Mouse (Mus musculus) embryonic facial prominence, embryonic 12.5 days (tissue): Measurements from ENCODE around the gene Ttc34. TPM values are rescaled to one million over a fixed set of nuclear protein-coding genes. Genes with fewer than 3 reads are reported as not detected.

ENCODE experiments used
- ATAC-seq: fragments of 200-750 bp; cut with Nextera tagmentation; 2 replicates; pipeline ENCODE4 v1.8.0; 2017; ENCODE audit not compliant: insufficient number of reproducible peaks, insufficient read depth, low FRiP score, low TSS enrichment
- H3K27ac ChIP-seq: fragments of 300-500 bp; sonication (generic); 2 replicates; pipeline ENCODE4 v1.5.1; 2016; ENCODE audit warnings: mild to moderate bottlenecking
- H3K27me3 ChIP-seq: fragments of 300-500 bp; sonication (generic); 2 replicates; pipeline ENCODE4 v1.6.1; 2016; ENCODE audit warnings: mild to moderate bottlenecking, moderate library complexity
- H3K36me3 ChIP-seq: fragments of 300-500 bp; sonication (generic); 2 replicates; pipeline ENCODE4 v1.6.1; 2016; ENCODE audit warnings: mild to moderate bottlenecking
- H3K4me1 ChIP-seq: fragments of 300-500 bp; sonication (generic); 2 replicates; pipeline ENCODE4 v1.6.1; 2016
- H3K4me2 ChIP-seq: fragments of 300-500 bp; sonication (generic); replicated peaks from 2 replicates; pipeline ENCODE4 v1.6.1; 2016; ENCODE audit warnings: mild to moderate bottlenecking, moderate library complexity
- H3K4me3 ChIP-seq: fragments of 300-500 bp; sonication (generic); 2 replicates; pipeline ENCODE4 v1.5.1; 2016; ENCODE audit warnings: mild to moderate bottlenecking
- H3K9ac ChIP-seq: fragments of 300-500 bp; sonication (generic); 2 replicates; pipeline ENCODE4 v1.6.1; 2016; ENCODE audit warnings: mild to moderate bottlenecking, moderate library complexity
- H3K9me3 ChIP-seq: fragments of 300-500 bp; sonication (generic); 2 replicates; pipeline ENCODE4 v1.6.1; 2016; ENCODE audit warnings: mild to moderate bottlenecking, moderate library complexity
- WGBS: fragments of 180-500 bp; shearing (Covaris S2); methylation state at CpG from one replicate; pipeline ENCODE4 v1.1.7; 2016; 5-methylcytosine and 5-hydroxymethylcytosine counted together
- polyA plus RNA-seq: library from polyadenylated mRNA; unstranded; fragments of >200 nt; fragmentation: Nextera tagmentation; extraction: Ambion mirVana; gene quantifications from 2 replicates; pipeline ENCODE4 v1.2.1, GENCODE M21; 2016

Ttc34 gene
- polyA plus RNA-seq, 1 experiment from 2014 or later = 0.38 TPM

DNA sequence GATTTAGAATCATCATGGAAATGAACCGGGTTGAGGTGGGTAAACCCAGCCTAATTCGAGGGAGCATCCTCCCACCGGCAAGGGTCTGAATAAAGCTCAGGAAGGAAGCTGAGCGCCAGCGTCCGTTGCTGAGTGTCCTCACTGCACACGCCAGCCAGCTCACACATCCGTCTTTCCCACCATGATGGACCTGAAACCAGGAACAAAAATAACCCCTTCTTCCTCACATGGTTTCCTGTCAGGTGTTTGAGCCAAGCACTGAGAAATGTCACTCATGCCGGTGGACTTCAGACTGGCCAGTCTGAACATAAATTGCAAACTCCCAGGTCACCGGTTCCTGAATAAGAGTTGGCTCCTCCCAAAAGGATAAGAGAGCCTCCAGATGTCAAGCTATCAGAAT, 78.0 kb downstream of the Ttc34 start:
- 84% methylated on average over 10 of the region's 10 CpGs for WGBS

DNA sequence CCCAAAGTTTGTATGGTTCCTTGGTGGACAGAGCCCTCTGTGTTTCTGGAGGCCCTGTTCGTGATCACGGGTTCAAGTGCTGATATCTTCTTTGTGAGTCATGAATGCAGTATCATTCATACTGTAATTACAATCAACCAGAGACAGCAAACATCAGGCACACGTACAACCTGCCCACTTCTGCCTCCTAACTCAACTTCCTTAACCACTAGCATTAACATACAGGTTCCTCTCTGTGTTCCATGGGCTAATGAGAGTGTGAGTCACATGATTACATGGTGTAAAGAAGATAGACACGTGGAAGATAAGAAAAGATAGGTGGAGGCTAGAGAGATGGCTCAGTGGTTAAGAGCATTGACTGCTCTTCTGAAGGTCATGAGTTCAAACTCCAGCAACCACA, 79.4 kb downstream of the Ttc34 start:
- H3K9ac ChIP-seq = no peak overlapping the region
- WGBS = 81% methylated on average over 4 of the region's 4 CpGs
- no peak for ATAC-seq
- no peak overlapping the region for H3K4me2 ChIP-seq
- H3K36me3 ChIP-seq = no peaks in the 10 kb centered on the region
- no peaks in the 10 kb centered on the region for H3K4me1 ChIP-seq
- H3K9me3 ChIP-seq = no peaks in the 10 kb centered on the region
- no peaks in the 10 kb centered on the region for H3K27me3 ChIP-seq
- H3K4me3 ChIP-seq = no peak overlapping the region
- no peak overlapping the region for H3K27ac ChIP-seq

More for the DNA sequence above, 78.0 kb downstream of the Ttc34 start:
- Histone ChIP-seq H3K36me3 (no peaks in the 10 kb centered on the region), H3K9ac (no peak overlapping the region), H3K27ac (no peak overlapping the region), H3K4me1 (peaks cover 11% of the 10 kb centered on the region; the same call in 1 of the 2 replicates), H3K4me2 (no peak overlapping the region), H3K9me3 (no peaks in the 10 kb centered on the region), H3K4me3 (no peak overlapping the region), H3K27me3 (no peaks in the 10 kb centered on the region)
- ATAC-seq = no peak

Other genes with a start within 250 kb of the Ttc34 start
- gene Prdm16, start 200.6 kb upstream of the Ttc34 start, polyA plus RNA-seq = 41.5 and 45.7 TPM in 2 replicates
- not detected in 2 replicates for gene Actrt2, start 169.6 kb upstream of the Ttc34 start, polyA plus RNA-seq
- gene Mmel1, start 32.1 kb downstream of the Ttc34 start, polyA plus RNA-seq = 0.11 and 0.18 TPM in 2 replicates
- 45.7 and 47.8 TPM in 2 replicates for gene Fam213b, start 61.7 kb downstream of the Ttc34 start, polyA plus RNA-seq
- 1.2 TPM in 2 replicates for gene Tnfrsf14, start 91.1 kb downstream of the Ttc34 start, polyA plus RNA-seq
- gene Hes5, start 123.5 kb downstream of the Ttc34 start, polyA plus RNA-seq = 29.6 and 37.3 TPM in 2 replicates
- gene Pank4, start 126.7 kb downstream of the Ttc34 start, polyA plus RNA-seq = 56.0 and 62.2 TPM in 2 replicates
- 3.6 and 5.7 TPM in 2 replicates for gene Plch2, start 219.3 kb downstream of the Ttc34 start, polyA plus RNA-seq
- gene Pex10, start 229.6 kb downstream of the Ttc34 start, polyA plus RNA-seq = 23.3 and 23.7 TPM in 2 replicates
- 139 and 143 TPM in 2 replicates for gene Rer1, start 248.9 kb downstream of the Ttc34 start, polyA plus RNA-seq
- 5.1 and 7.7 TPM in 2 replicates for gene Morn1, start 249.1 kb downstream of the Ttc34 start, polyA plus RNA-seq